Mouse (Mus musculus) stomach, postnatal 0 days (tissue): ENCODE data around the gene Chst3. TPM values are rescaled to one million over a fixed set of nuclear protein-coding genes. Genes with fewer than 3 reads are reported as not detected.

Experiments used
- ATAC-seq: fragments of 200-750 bp; cut with Nextera tagmentation; 2 replicates; pipeline ENCODE4 v1.8.0; 2017; ENCODE audit not compliant: low FRiP score, low TSS enrichment
- DNase-seq: peaks from one replicate; pipeline ENCODE4 v3.0.0-alpha.2; 2016; ENCODE audit warnings: low spot score
- H3K27ac ChIP-seq: fragments of 300-500 bp; sonication (generic); replicated peaks from 2 replicates; pipeline ENCODE4 v1.5.1; 2014; ENCODE audit warnings: mild to moderate bottlenecking, control low read depth
- H3K27me3 ChIP-seq: fragments of 300-500 bp; sonication (generic); 2 replicates; pipeline ENCODE4 v1.6.1; 2014; ENCODE audit warnings: low read length; ENCODE audit not compliant: control insufficient read depth, insufficient read depth
- H3K36me3 ChIP-seq: fragments of 300-500 bp; sonication (generic); 2 replicates; pipeline ENCODE4 v1.6.1; 2014; ENCODE audit warnings: low read length, mixed read lengths; ENCODE audit not compliant: control insufficient read depth, insufficient read depth
- H3K4me1 ChIP-seq: fragments of 300-500 bp; sonication (generic); replicated peaks from 2 replicates; pipeline ENCODE4 v1.6.1; 2014; ENCODE audit warnings: antibody characterized with exemption; ENCODE audit not compliant: control insufficient read depth, insufficient read depth
- H3K4me2 ChIP-seq: fragments of 300-500 bp; sonication (generic); replicated peaks from 2 replicates; pipeline ENCODE4 v1.6.1; 2014; ENCODE audit warnings: low read depth, mild to moderate bottlenecking, control low read depth, moderate library complexity
- H3K4me3 ChIP-seq: fragments of 300-500 bp; sonication (generic); 2 replicates; pipeline ENCODE4 v1.5.1; 2014; ENCODE audit warnings: low read depth, low read length, control low read depth
- H3K9ac ChIP-seq: fragments of 300-500 bp; sonication (generic); 2 replicates; pipeline ENCODE4 v1.6.1; 2014; ENCODE audit warnings: mild to moderate bottlenecking, low read length, control low read depth, mixed read lengths
- H3K9me3 ChIP-seq: fragments of 300-500 bp; sonication (generic); 2 replicates; pipeline ENCODE4 v1.6.1; 2016; ENCODE audit warnings: low read length; ENCODE audit not compliant: control insufficient read depth
- CTCF ChIP-seq: IDR thresholded peaks from 2 replicates; pipeline ENCODE4 v1.5.1; 2016; ENCODE audit warnings: antibody characterized with exemption, low read depth, mild to moderate bottlenecking, moderate library complexity
- EP300 ChIP-seq: optimal IDR thresholded peaks from 2 replicates; pipeline ENCODE3; 2016; ENCODE audit warnings: antibody characterized with exemption
- WGBS: fragments of 180-500 bp; shearing (Covaris S2); extraction: QIAGEN DNeasy Blood & Tissue Kit; methylation state at CpG from one replicate; pipeline ENCODE4 v1.1.7; 2014; 5-methylcytosine and 5-hydroxymethylcytosine counted together
- polyA plus RNA-seq: library from polyadenylated mRNA; unstranded; fragments of >200 nt; fragmentation: Nextera tagmentation; extraction: Ambion mirVana; gene quantifications from 2 replicates; pipeline ENCODE4 v1.2.1, GENCODE M21; 2015

Gene Chst3
- polyA plus RNA-seq, 1 experiment from 2014 or later, result 1.1 TPM

- Histone ChIP-seq H3K4me1 (peaks cover 8% of the 10 kb centered on the region), H3K27ac (no peak overlapping the region), H3K36me3 (no peaks in the 10 kb centered on the region), H3K27me3 (no peaks in the 10 kb centered on the region), H3K9me3 (no peaks in the 10 kb centered on the region), H3K4me3 (no peak overlapping the region), H3K4me2 (no peak overlapping the region), H3K9ac (no peak overlapping the region)
- no peak for TF ChIP-seq EP300
- DNase-seq (no peak), ATAC-seq (no peak)
- WGBS, result 87% methylated on average over 2 of the region's 2 CpGs
These were observed 8.6 kb downstream of the Chst3 start for GRCm38 (mm10) chr10:60210468-60210867.

- H3K4me1 ChIP-seq, result no peaks in the 10 kb centered on the region; the same call in 1 of the 2 replicates
- TF ChIP-seq CTCF, result no peak
- TF ChIP-seq EP300, result no peak
- no peak overlapping the region for H3K4me3 ChIP-seq
- no peaks in the 10 kb centered on the region for H3K27me3 ChIP-seq
- no peak overlapping the region for H3K4me2 ChIP-seq
- H3K9me3 ChIP-seq, result no peaks in the 10 kb centered on the region
- 42% methylated on average over 5 of the region's 5 CpGs for WGBS
- ATAC-seq (peak; percentile 68), DNase-seq (peak; percentile 68)
- no peaks in the 10 kb centered on the region for H3K36me3 ChIP-seq
- H3K27ac ChIP-seq, result peak overlapping the region; percentile 73
- no peak overlapping the region for H3K9ac ChIP-seq
These were observed 9.8 kb downstream of the Chst3 start for GRCm38 (mm10) chr10:60209237-60209636.

GRCm38 (mm10) chr10:60207166-60207705 lies 11.8 kb downstream of the Chst3 start:
- Histone ChIP-seq H3K9me3 (no peaks in the 10 kb centered on the region), H3K27me3 (no peaks in the 10 kb centered on the region), H3K36me3 (no peaks in the 10 kb centered on the region), H3K27ac (0 out of 2 replicates have a peak overlapping the region, but pooled peaks have one; percentile 4), H3K4me1 (no peaks in the 10 kb centered on the region), H3K9ac (no peak overlapping the region), H3K4me3 (no peak overlapping the region), H3K4me2 (no peak overlapping the region)
- DNase-seq (no peak), ATAC-seq (no peak)
- 74% methylated on average over 8 of the region's 8 CpGs for WGBS
- no peak for TF ChIP-seq EP300
- TF ChIP-seq CTCF, result no peak

GRCm38 (mm10) chr10:60205601-60206241 lies 13.3 kb downstream of the Chst3 start:
- ATAC-seq (peak; percentile 16; the same call in 1 of the 2 replicates), DNase-seq (no peak)
- 60% methylated on average over 9 of the region's 9 CpGs for WGBS
- Histone ChIP-seq H3K27me3 (no peaks in the 10 kb centered on the region), H3K36me3 (no peaks in the 10 kb centered on the region), H3K4me1 (no peaks in the 10 kb centered on the region), H3K27ac (no peak overlapping the region), H3K4me3 (no peak overlapping the region), H3K9me3 (no peaks in the 10 kb centered on the region), H3K9ac (no peak overlapping the region), H3K4me2 (no peak overlapping the region)
- TF ChIP-seq CTCF (no peak), EP300 (no peak)

- Histone ChIP-seq H3K9me3 (no peaks in the 10 kb centered on the region), H3K27ac (no peak overlapping the region), H3K27me3 (no peaks in the 10 kb centered on the region), H3K4me3 (no peak overlapping the region), H3K9ac (no peak overlapping the region), H3K4me1 (no peaks in the 10 kb centered on the region), H3K4me2 (no peak overlapping the region), H3K36me3 (no peaks in the 10 kb centered on the region)
- ATAC-seq (no peak), DNase-seq (no peak)
- 55% methylated on average over 5 of the region's 5 CpGs for WGBS
- TF ChIP-seq CTCF (no peak), EP300 (no peak)
These were observed 16.3 kb downstream of the Chst3 start for GRCm38 (mm10) chr10:60202785-60203184.

- 57% methylated on average over 6 of the region's 6 CpGs for WGBS
- H3K4me1 ChIP-seq, result no peaks in the 10 kb centered on the region
- no peaks in the 10 kb centered on the region for H3K9me3 ChIP-seq
- H3K27me3 ChIP-seq, result no peaks in the 10 kb centered on the region
- ATAC-seq, result no peak
- H3K4me2 ChIP-seq, result no peak overlapping the region
- no peak overlapping the region for H3K9ac ChIP-seq
- no peak for DNase-seq
- H3K4me3 ChIP-seq, result no peak overlapping the region
- no peaks in the 10 kb centered on the region for H3K36me3 ChIP-seq
- no peak overlapping the region for H3K27ac ChIP-seq
- TF ChIP-seq EP300, result no peak
- no peak for TF ChIP-seq CTCF
These were observed 18.1 kb downstream of the Chst3 start for GRCm38 (mm10) chr10:60200996-60201395.
